ENCODE assay signal across 28 mouse cellular contexts in the genomic region with DNA sequence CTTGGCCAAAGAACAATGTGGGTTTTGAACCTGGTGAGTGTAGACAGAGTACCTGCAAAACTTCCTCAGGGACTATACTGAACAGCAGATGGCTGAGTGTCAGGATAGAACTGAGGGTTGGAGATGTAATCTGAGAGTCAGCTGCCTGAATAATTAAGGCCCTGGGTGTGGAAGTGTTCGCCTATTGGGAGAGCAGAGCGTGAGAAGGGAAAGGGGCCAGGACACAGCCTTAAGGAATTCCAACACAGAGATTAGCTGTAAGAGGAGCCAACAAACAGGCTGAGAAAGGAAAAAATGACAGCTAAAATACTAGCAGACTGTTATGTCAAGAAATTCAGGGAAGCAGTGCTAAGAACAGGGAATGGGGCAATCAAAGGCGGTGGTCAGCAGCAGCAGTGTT.
DNase-seq lines count a peak whose midpoint lies in the region; ATAC-seq and TF ChIP-seq lines count a peak whose summit lies in the region.
"Had no signal": no experiment of that assay in that cellular context is flagged by ENCODE, and none has a peak within 500 bp of the region (broad histone marks: within the 10 kb centered on the region; RNA-seq: fewer than 3 reads in every experiment).

No protein-coding gene starts in this region.

- H3K27me3 ChIP-seq in kidney, postnatal 0 days (ENCODE audit: insufficient read depth, low read length), result no peaks in the 10 kb centered on the region
- no peaks in the 10 kb centered on the region for H3K27me3 ChIP-seq in kidney, embryonic 15.5 days
- H3K27me3 ChIP-seq: embryonic facial prominence, embryonic 13.5 days; heart, embryonic 15.5 days; hindbrain, embryonic 13.5 days; limb, embryonic 12.5 days; neural tube, embryonic 13.5 days; stomach, embryonic 15.5 days had no signal

- H3K4me1 ChIP-seq in kidney, postnatal 0 days (replicated peaks; ENCODE audit: insufficient read depth, low read length), result no peaks in the 10 kb centered on the region
- no peaks in the 10 kb centered on the region for H3K4me1 ChIP-seq in kidney, embryonic 15.5 days
- H3K4me1 ChIP-seq: heart, embryonic 15.5 days; hindbrain, embryonic 13.5 days; limb, embryonic 12.5 days; midbrain, embryonic 10.5 days; neural tube, embryonic 13.5 days; stomach, embryonic 15.5 days had no signal

- no peak overlapping the region for H3K4me2 ChIP-seq in kidney, postnatal 0 days (ENCODE audit: low read length)
- no peak overlapping the region for H3K4me2 ChIP-seq in kidney, embryonic 15.5 days
- H3K4me2 ChIP-seq: embryonic facial prominence, embryonic 13.5 days; heart, embryonic 15.5 days; hindbrain, embryonic 13.5 days; limb, embryonic 12.5 days; liver, embryonic 11.5 days; neural tube, embryonic 13.5 days; stomach, embryonic 15.5 days had no signal

- DNase-seq in cerebellum, postnatal 10 days, result peak; percentile 22 to 28
- DNase-seq in cerebellum, adult 18-20 months, result no peak
- DNase-seq in kidney, postnatal 0 days (ENCODE audit: low spot score), result peak; percentile 7
- no peak for DNase-seq in kidney, adult 11 months
- peak; percentile 17 for DNase-seq in ZHBTc4 (ENCODE audit: low read depth, low spot score)
- peak; percentile 16 to 41 for DNase-seq in heart, postnatal 14 days
- DNase-seq: adrenal gland, adult 2 months; cerebellum, adult 11-12 months; cerebellum, postnatal 25 days; kidney, adult 18-20 months; kidney, postnatal 10 days; lung, adult 2 months; right cerebral cortex, postnatal 4 days; thymus, adult 18-20 months; thymus, postnatal 36 days had no signal

- no peaks in the 10 kb centered on the region for H3K36me3 ChIP-seq in kidney, postnatal 0 days (ENCODE audit: insufficient read depth, low read length)
- no peaks in the 10 kb centered on the region for H3K36me3 ChIP-seq in kidney, embryonic 15.5 days
- H3K36me3 ChIP-seq: embryonic facial prominence, embryonic 13.5 days; heart, embryonic 15.5 days; hindbrain, embryonic 13.5 days; limb, embryonic 12.5 days; midbrain, embryonic 10.5 days; neural tube, embryonic 13.5 days; stomach, embryonic 15.5 days had no signal

- no peak for TF ChIP-seq CTCF in kidney, postnatal 0 days (IDR thresholded peaks at IDR 0.05; ENCODE audit: low read depth)

- intact Hi-C loops in heart, postnatal 14 days (cut with DNase I), result no loop called here

- no peaks in the 10 kb centered on the region for H3K9me3 ChIP-seq in kidney, postnatal 0 days (replicated peaks; ENCODE audit: low read length)
- no peaks in the 10 kb centered on the region for H3K9me3 ChIP-seq in kidney, embryonic 15.5 days (replicated peaks)
- H3K9me3 ChIP-seq: embryonic facial prominence, embryonic 13.5 days; heart, embryonic 15.5 days; hindbrain, embryonic 13.5 days; limb, embryonic 12.5 days; midbrain, embryonic 10.5 days; stomach, embryonic 15.5 days had no signal

- H3K4me3 ChIP-seq in kidney, postnatal 0 days (replicated peaks; ENCODE audit: low read depth, low read length), result no peak overlapping the region
- H3K4me3 ChIP-seq in kidney, embryonic 15.5 days (replicated peaks), result no peak overlapping the region
- H3K4me3 ChIP-seq: embryonic facial prominence, embryonic 13.5 days; heart, embryonic 15.5 days; hindbrain, embryonic 13.5 days; limb, embryonic 12.5 days; midbrain, embryonic 10.5 days; myocyte; neural tube, embryonic 13.5 days; stomach, embryonic 15.5 days had no signal

- ATAC-seq in kidney, postnatal 0 days (replicated peaks; ENCODE audit: low FRiP score, low read depth), result no peak
- ATAC-seq in activated CD4-positive, CD25-positive, alpha-beta regulatory T cell, adult 4 months, result no peak
- ATAC-seq in kidney, embryonic 15.5 days (replicated peaks; ENCODE audit: low FRiP score), result no peak
- ATAC-seq: forebrain, embryonic 16.5 days; midbrain, embryonic 16.5 days had no signal

- H3K9ac ChIP-seq in kidney, postnatal 0 days (ENCODE audit: low read depth, low read length), result no peak overlapping the region
- H3K9ac ChIP-seq in kidney, embryonic 15.5 days, result no peak overlapping the region
- H3K9ac ChIP-seq: embryonic facial prominence, embryonic 13.5 days; heart, embryonic 15.5 days; hindbrain, embryonic 13.5 days; limb, embryonic 12.5 days; neural tube, embryonic 13.5 days; stomach, embryonic 15.5 days had no signal

- no peak overlapping the region for H3K27ac ChIP-seq in kidney, postnatal 0 days
- no peak overlapping the region for H3K27ac ChIP-seq in kidney, embryonic 15.5 days
- H3K27ac ChIP-seq: embryonic facial prominence, embryonic 13.5 days; heart, embryonic 15.5 days; hindbrain, embryonic 13.5 days; limb, embryonic 12.5 days; midbrain, embryonic 10.5 days; neural tube, embryonic 13.5 days; stomach, embryonic 15.5 days had no signal

- WGBS in kidney, postnatal 0 days, result 40% methylated on average over 3 of the region's 3 CpGs
- 34% methylated on average over 3 of the region's 3 CpGs for WGBS in kidney, embryonic 15.5 days

Comparison
In these comparisons a context has a peak if more than half of its experiments do, and no peak if none do; other contexts are left out.
1. DNase-seq: peak in cerebellum, postnatal 10 days (2 of 2), kidney, postnatal 0 days (single experiment), ZHBTc4 (single experiment) and heart, postnatal 14 days (2 of 2); none in cerebellum, adult 18-20 months (0 of 2) and kidney, adult 11 months (single experiment).